Mouse (Mus musculus) heart, embryonic 10.5 days (tissue): ENCODE data around the gene Tbc1d8b. TPM values are rescaled to one million over a fixed set of nuclear protein-coding genes. Genes with fewer than 3 reads are reported as not detected.

ENCODE experiments used
- DNase-seq: peaks from one replicate; pipeline ENCODE4 v3.0.0-alpha.2; 2017; ENCODE audit warnings: low spot score
- H3K27ac ChIP-seq: fragments of 300-500 bp; sonication (generic); 2 replicates; pipeline ENCODE4 v1.5.1; 2016; ENCODE audit warnings: mild to moderate bottlenecking
- H3K27me3 ChIP-seq: fragments of 300-500 bp; sonication (generic); 2 replicates; pipeline ENCODE4 v1.6.1; 2016; ENCODE audit warnings: mild to moderate bottlenecking; ENCODE audit not compliant: poor library complexity, insufficient read depth, severe bottlenecking
- H3K36me3 ChIP-seq: fragments of 300-500 bp; sonication (generic); 2 replicates; pipeline ENCODE4 v1.6.1; 2016; ENCODE audit warnings: mild to moderate bottlenecking, moderate library complexity
- H3K4me1 ChIP-seq: fragments of 300-500 bp; sonication (generic); 2 replicates; pipeline ENCODE4 v1.6.1; 2016; ENCODE audit warnings: mild to moderate bottlenecking
- H3K4me3 ChIP-seq: fragments of 300-500 bp; sonication (generic); 2 replicates; pipeline ENCODE4 v1.5.1; 2016; ENCODE audit warnings: mild to moderate bottlenecking, moderate library complexity
- H3K9me3 ChIP-seq: fragments of 300-500 bp; sonication (generic); 2 replicates; pipeline ENCODE4 v1.6.1; 2016; ENCODE audit warnings: mild to moderate bottlenecking, moderate library complexity
- WGBS: fragments of 180-500 bp; shearing (Covaris S2); methylation state at CpG from one replicate; pipeline ENCODE4 v1.1.7; 2016; 5-methylcytosine and 5-hydroxymethylcytosine counted together
- polyA plus RNA-seq: library from polyadenylated mRNA; unstranded; fragments of >200 nt; fragmentation: Nextera tagmentation; extraction: Ambion mirVana; gene quantifications from 2 replicates; pipeline ENCODE4 v1.2.1, GENCODE M21; 2016

The Tbc1d8b gene
- 1.2 and 2.3 TPM in 2 replicates for polyA plus RNA-seq

GRCm38 (mm10) chrX:139684775-139685695, at the start of gene Tbc1d8b:
Gene Tbc1d8b, plus strand, starts transcription at chrX:139684996.
- Histone ChIP-seq H3K9me3 (no peaks in the 10 kb centered on the region), H3K27me3 (0 out of 2 replicates have a peak, but pooled peaks cover 5% of the 10 kb centered on the region), H3K27ac (peak within 1 kb of the TSS; percentile 84), H3K4me1 (no peaks in the 10 kb centered on the region), H3K36me3 (no peaks in the 10 kb centered on the region), H3K4me3 (peak within 1 kb of the TSS; percentile 64)
- peak; percentile 89 for DNase-seq
- WGBS, result 11% methylated on average over 43 of the region's 43 CpGs

GRCm38 (mm10) chrX:139639744-139640143, 45.1 kb upstream of the Tbc1d8b start:
- H3K27me3 ChIP-seq, result no peaks in the 10 kb centered on the region
- H3K36me3 ChIP-seq, result no peaks in the 10 kb centered on the region
- H3K4me1 ChIP-seq, result no peaks in the 10 kb centered on the region
- WGBS, result 51% methylated on average over 2 of the region's 2 CpGs
- H3K4me3 ChIP-seq, result no peak overlapping the region
- no peaks in the 10 kb centered on the region for H3K9me3 ChIP-seq
- no peak for DNase-seq
- no peak overlapping the region for H3K27ac ChIP-seq

- no peak for DNase-seq
- Histone ChIP-seq H3K9me3 (no peaks in the 10 kb centered on the region), H3K27ac (no peak overlapping the region), H3K4me3 (no peak overlapping the region), H3K36me3 (no peaks in the 10 kb centered on the region), H3K27me3 (no peaks in the 10 kb centered on the region), H3K4me1 (no peaks in the 10 kb centered on the region)
Measured at GRCm38 (mm10) chrX:139640418-139640817, 44.4 kb upstream of the Tbc1d8b start.

DNA sequence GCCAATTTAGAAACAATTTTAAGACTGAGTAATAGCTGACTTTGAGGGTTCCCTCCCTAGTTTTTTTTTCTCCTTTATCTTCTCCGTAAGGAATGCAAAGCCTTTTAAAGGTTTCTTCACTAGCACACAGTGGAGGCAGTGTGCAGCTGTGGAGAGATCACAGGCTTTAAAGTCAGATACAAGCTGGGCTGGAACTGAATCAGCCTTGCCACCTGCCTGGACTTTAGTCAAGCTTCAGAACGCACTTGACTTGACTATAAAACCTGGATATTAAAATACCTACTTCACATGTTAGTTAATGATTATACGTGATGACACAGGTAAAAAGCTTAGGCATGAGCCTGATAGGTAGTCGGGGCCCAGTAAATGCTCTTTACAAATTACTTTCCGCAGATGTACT, 32.6 kb upstream of the Tbc1d8b start:
- Histone ChIP-seq H3K27me3 (no peaks in the 10 kb centered on the region), H3K4me3 (no peak overlapping the region), H3K36me3 (no peaks in the 10 kb centered on the region), H3K9me3 (no peaks in the 10 kb centered on the region), H3K4me1 (no peaks in the 10 kb centered on the region), H3K27ac (no peak overlapping the region)
- WGBS, result 68% methylated on average over 5 of the region's 5 CpGs
- DNase-seq, result no peak

GRCm38 (mm10) chrX:139653292-139653691, 31.5 kb upstream of the Tbc1d8b start:
- 48% methylated on average over 3 of the region's 3 CpGs for WGBS
- Histone ChIP-seq H3K9me3 (no peaks in the 10 kb centered on the region), H3K27ac (no peak overlapping the region), H3K4me3 (no peak overlapping the region), H3K27me3 (no peaks in the 10 kb centered on the region), H3K4me1 (no peaks in the 10 kb centered on the region), H3K36me3 (no peaks in the 10 kb centered on the region)
- DNase-seq, result peak; percentile 73

DNA sequence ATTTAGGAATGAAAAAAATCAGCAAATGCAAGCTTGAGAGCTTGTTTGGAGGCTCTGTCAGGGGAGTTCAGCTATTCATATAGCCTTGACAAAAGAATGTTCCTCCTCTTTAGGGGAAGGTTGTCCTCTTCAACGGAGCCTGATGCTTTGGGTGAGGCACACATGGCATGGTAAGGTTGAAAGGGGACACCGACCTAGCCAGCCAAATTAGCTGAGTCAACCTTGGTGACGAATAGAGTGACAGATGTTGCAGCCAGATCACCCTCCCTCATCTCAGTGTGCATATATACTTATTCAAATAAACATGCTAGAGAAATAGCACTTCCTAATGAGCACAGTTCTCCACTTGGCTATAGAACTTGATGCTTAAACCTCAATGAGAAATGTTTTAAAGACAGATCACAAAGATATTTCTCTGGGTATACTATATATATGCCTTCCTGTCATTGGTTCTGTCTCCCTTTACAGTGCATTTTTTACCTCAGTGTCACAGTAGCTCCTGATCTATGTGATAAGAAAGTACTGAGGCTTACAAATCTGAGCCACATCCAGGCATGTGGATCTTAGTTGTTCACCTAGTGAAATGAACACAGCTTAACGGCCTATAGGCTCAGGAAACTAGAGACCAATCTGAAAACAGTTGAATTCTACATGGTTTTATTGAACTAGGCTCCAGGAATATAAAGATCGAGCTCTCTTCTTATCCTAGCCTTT, 30.3 kb upstream of the Tbc1d8b start:
- Histone ChIP-seq H3K36me3 (no peaks in the 10 kb centered on the region), H3K4me3 (no peak overlapping the region)
- WGBS, result 78% methylated on average over 5 of the region's 5 CpGs

GRCm38 (mm10) chrX:139662111-139662510, 22.7 kb upstream of the Tbc1d8b start:
- Histone ChIP-seq H3K36me3 (no peaks in the 10 kb centered on the region), H3K4me3 (no peak overlapping the region), H3K4me1 (no peaks in the 10 kb centered on the region), H3K27ac (no peak overlapping the region), H3K9me3 (no peaks in the 10 kb centered on the region), H3K27me3 (no peaks in the 10 kb centered on the region)
- DNase-seq, result no peak
- WGBS, result 30% methylated on average over 1 of the region's 1 CpGs

More for the DNA sequence above, 30.3 kb upstream of the Tbc1d8b start:
- Histone ChIP-seq H3K9me3 (no peaks in the 10 kb centered on the region), H3K27ac (no peak overlapping the region), H3K4me1 (no peaks in the 10 kb centered on the region), H3K27me3 (no peaks in the 10 kb centered on the region)
- DNase-seq, result no peak

DNA sequence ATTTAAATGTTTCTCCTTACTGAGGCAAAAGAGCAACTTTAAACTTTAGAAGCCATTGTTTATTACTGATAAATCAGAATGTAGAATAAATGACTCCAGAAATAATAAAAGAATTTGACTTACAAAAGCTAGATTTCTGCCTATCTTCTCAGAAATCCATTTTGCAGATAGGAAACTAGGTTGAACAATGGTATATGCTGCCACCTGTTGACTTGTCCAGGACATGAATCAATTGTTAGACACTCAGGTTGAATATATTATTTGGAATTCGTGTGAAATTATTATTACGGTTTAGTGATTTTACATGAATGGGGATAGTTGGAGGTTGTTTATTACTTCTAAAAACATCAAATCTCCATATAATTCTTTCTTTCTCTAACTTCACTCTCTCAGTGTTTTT, 19.0 kb upstream of the Tbc1d8b start:
- H3K36me3 ChIP-seq, result no peaks in the 10 kb centered on the region
- no peaks in the 10 kb centered on the region for H3K4me1 ChIP-seq
- WGBS, result 84% methylated on average over 2 of the region's 2 CpGs
- DNase-seq, result no peak
- no peak overlapping the region for H3K27ac ChIP-seq
- H3K27me3 ChIP-seq, result no peaks in the 10 kb centered on the region
- H3K9me3 ChIP-seq, result no peaks in the 10 kb centered on the region
- no peak overlapping the region for H3K4me3 ChIP-seq

- H3K4me3 ChIP-seq, result peak overlapping the region; percentile 64
- peak overlapping the region; percentile 84 for H3K27ac ChIP-seq
- no peaks in the 10 kb centered on the region for H3K9me3 ChIP-seq
- no peaks in the 10 kb centered on the region for H3K4me1 ChIP-seq
- H3K27me3 ChIP-seq, result 0 out of 2 replicates have a peak, but pooled peaks cover 5% of the 10 kb centered on the region
- WGBS, result 22% methylated on average over 8 of the region's 8 CpGs
- no peaks in the 10 kb centered on the region for H3K36me3 ChIP-seq
- no peak for DNase-seq
Measured at GRCm38 (mm10) chrX:139684410-139684774, 404 bp upstream of the Tbc1d8b start.

DNA sequence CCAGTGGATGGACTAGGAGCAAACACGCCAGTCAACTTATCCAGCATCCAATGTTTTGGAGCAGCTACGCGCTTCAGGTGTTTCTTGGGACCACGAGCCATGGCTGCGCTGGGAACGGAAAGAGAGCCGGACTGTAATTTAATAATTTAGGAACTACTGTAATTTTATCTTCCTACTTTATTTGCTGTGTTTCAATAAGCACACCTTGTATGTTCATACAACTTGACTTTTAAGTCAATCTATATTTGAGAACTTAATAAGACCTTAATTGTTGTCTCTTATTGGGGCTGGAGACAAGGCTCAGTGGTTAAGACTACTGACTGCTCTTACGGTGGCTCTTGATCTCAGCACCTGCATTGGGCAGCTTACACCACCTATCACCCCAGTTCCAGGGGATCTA, 29.6 kb downstream of the Tbc1d8b start, which contains the start of gene Gm15013:
Gene Gm15013 (minus strand): TSS at position 101 of the 400 bp plus-strand sequence.
- H3K27me3 ChIP-seq, result no peaks in the 10 kb centered on the region
- no peaks in the 10 kb centered on the region for H3K36me3 ChIP-seq
- 94% methylated on average over 8 of the region's 8 CpGs for WGBS
- no peak within 1 kb of the TSS for H3K4me3 ChIP-seq
- H3K9me3 ChIP-seq, result no peaks in the 10 kb centered on the region
- no peak for DNase-seq
- no peak within 1 kb of the TSS for H3K27ac ChIP-seq
- H3K4me1 ChIP-seq, result no peaks in the 10 kb centered on the region

GRCm38 (mm10) chrX:139722350-139722749, 37.6 kb downstream of the Tbc1d8b start:
- Histone ChIP-seq H3K4me1 (no peaks in the 10 kb centered on the region), H3K4me3 (no peak overlapping the region), H3K27me3 (no peaks in the 10 kb centered on the region), H3K9me3 (no peaks in the 10 kb centered on the region), H3K27ac (no peak overlapping the region), H3K36me3 (peaks cover 1% of the 10 kb centered on the region; the same call in 1 of the 2 replicates)
- 87% methylated on average over 2 of the region's 2 CpGs for WGBS
- no peak for DNase-seq

- WGBS, result 83% methylated on average over 3 of the region's 3 CpGs
- no peaks in the 10 kb centered on the region for H3K27me3 ChIP-seq
Measured at GRCm38 (mm10) chrX:139730541-139730940, 45.7 kb downstream of the Tbc1d8b start.

GRCm38 (mm10) chrX:139737066-139737465, 52.3 kb downstream of the Tbc1d8b start:
- no peaks in the 10 kb centered on the region; the same call in 1 of the 2 replicates for H3K36me3 ChIP-seq
- no peak overlapping the region for H3K27ac ChIP-seq
- H3K27me3 ChIP-seq, result no peaks in the 10 kb centered on the region
- WGBS, result 88% methylated on average over 5 of the region's 5 CpGs
- DNase-seq, result no peak
- H3K4me3 ChIP-seq, result no peak overlapping the region
- no peaks in the 10 kb centered on the region for H3K4me1 ChIP-seq
- H3K9me3 ChIP-seq, result no peaks in the 10 kb centered on the region

More at GRCm38 (mm10) chrX:139730541-139730940, 45.7 kb downstream of the Tbc1d8b start:
- DNase-seq, result no peak
- no peak overlapping the region for H3K4me3 ChIP-seq
- H3K9me3 ChIP-seq, result no peaks in the 10 kb centered on the region
- no peaks in the 10 kb centered on the region for H3K4me1 ChIP-seq
- H3K36me3 ChIP-seq, result peaks cover 3% of the 10 kb centered on the region; the same call in 1 of the 2 replicates
- H3K27ac ChIP-seq, result no peak overlapping the region
